Comparison of ENCODE assay signal across 22 mouse cellular contexts in genomic region chr1:36530485-36530884, GRCm38 (mm10). TPM values are rescaled to one million over a fixed set of nuclear protein-coding genes. Genes with fewer than 3 reads are reported as not detected.
DNase-seq lines count a peak whose midpoint lies in the region; ATAC-seq and TF ChIP-seq lines count a peak whose summit lies in the region.
"Had no signal": no experiment of that assay in that cellular context is flagged by ENCODE, and none has a peak within 500 bp of the region (broad histone marks: within the 10 kb centered on the region; RNA-seq: fewer than 3 reads in every experiment).

No protein-coding gene starts in this region.

- H3K4me1 ChIP-seq in embryonic facial prominence, embryonic 14.5 days (ENCODE audit: control insufficient read depth, insufficient read depth, low read length): no peaks in the 10 kb centered on the region
- peaks cover 12% of the 10 kb centered on the region for H3K4me1 ChIP-seq in embryonic facial prominence, embryonic 10.5 days
- H3K4me1 ChIP-seq in heart, embryonic 14.5 days (ENCODE audit: control insufficient read depth in 2 of 2, insufficient read depth in 2 of 2, low read length in 2 of 2): peaks cover 43 to 64% of the 10 kb centered on the region in 2 experiments
- peaks cover 13% of the 10 kb centered on the region for H3K4me1 ChIP-seq in heart, embryonic 11.5 days (ENCODE audit: control insufficient read depth, insufficient read depth, low read length)
- peaks cover 10% of the 10 kb centered on the region; the same call in 1 of the 2 replicates for H3K4me1 ChIP-seq in liver, embryonic 13.5 days (replicated peaks)
- peaks cover 16% of the 10 kb centered on the region for H3K4me1 ChIP-seq in liver, postnatal 0 days (ENCODE audit: insufficient read depth)
- H3K4me1 ChIP-seq in limb, embryonic 15.5 days: peaks cover 16% of the 10 kb centered on the region
- H3K4me1 ChIP-seq: neural tube, embryonic 12.5 days had no signal

- no peak for TF ChIP-seq EP300 in liver, postnatal 0 days (IDR thresholded peaks at IDR 0.05; ENCODE audit: low read depth)

- no peak for ATAC-seq in embryonic facial prominence, embryonic 14.5 days (ENCODE audit: low read depth)
- no peak for ATAC-seq in heart, embryonic 14.5 days (ENCODE audit: insufficient number of reproducible peaks, insufficient read depth, low FRiP score, low read depth)
- no peak for ATAC-seq in heart, embryonic 11.5 days (replicated peaks; ENCODE audit: insufficient number of reproducible peaks, low FRiP score, low TSS enrichment)
- 0 out of 2 replicates have a peak, but pooled peaks have one; percentile 4 for ATAC-seq in liver, embryonic 13.5 days (ENCODE audit: low read depth)
- ATAC-seq in liver, postnatal 0 days: no peak
- peak; percentile 44; the same call in 1 of the 2 replicates for ATAC-seq in limb, embryonic 15.5 days (ENCODE audit: insufficient number of reproducible peaks, low FRiP score, low TSS enrichment, low read depth)
- ATAC-seq: inflammation-experienced regulatory T-cells, adult 6 months had no signal

- no peak overlapping the region for H3K9ac ChIP-seq in embryonic facial prominence, embryonic 14.5 days (ENCODE audit: low read depth, low read length)
- no peak overlapping the region for H3K9ac ChIP-seq in heart, embryonic 14.5 days (ENCODE audit: low read length)
- H3K9ac ChIP-seq in heart, embryonic 11.5 days (ENCODE audit: low read depth, low read length): no peak overlapping the region
- H3K9ac ChIP-seq in liver, embryonic 13.5 days: no peak overlapping the region
- H3K9ac ChIP-seq in liver, postnatal 0 days (replicated peaks): no peak overlapping the region
- H3K9ac ChIP-seq in limb, embryonic 15.5 days: no peak overlapping the region
- H3K9ac ChIP-seq: neural tube, embryonic 12.5 days had no signal

- peak; percentile 61 for DNase-seq in embryonic facial prominence, embryonic 14.5 days (ENCODE audit: low spot score)
- no peak for DNase-seq in embryonic facial prominence, embryonic 10.5 days (ENCODE audit: low spot score)
- no peak for DNase-seq in liver, embryonic 13.5 days
- no peak for DNase-seq in liver, postnatal 0 days
- no peak for DNase-seq in left cerebral cortex, adult 8-10 months (ENCODE audit: low spot score in 2 of 2)
- DNase-seq: cerebellum, adult 9-11 months; heart, postnatal 10 days; kidney, adult 9 months; liver; lung, adult 2 months; right cerebral cortex, postnatal 25 days; thymus, adult 2 months had no signal

- WGBS in embryonic facial prominence, embryonic 14.5 days: 69% methylated on average over 8 of the region's 8 CpGs
- WGBS in embryonic facial prominence, embryonic 10.5 days: 81% methylated on average over 8 of the region's 8 CpGs
- 63% methylated on average over 8 of the region's 8 CpGs for WGBS in heart, embryonic 14.5 days
- WGBS in heart, embryonic 11.5 days (ENCODE audit: insufficient replicate concordance): 84% methylated on average over 8 of the region's 8 CpGs
- WGBS in liver, embryonic 13.5 days (ENCODE audit: insufficient replicate concordance): 82% methylated on average over 8 of the region's 8 CpGs
- WGBS in liver, postnatal 0 days (ENCODE audit: insufficient replicate concordance): 78% methylated on average over 8 of the region's 8 CpGs
- WGBS in limb, embryonic 15.5 days: 72% methylated on average over 8 of the region's 8 CpGs

- no peaks in the 10 kb centered on the region for H3K27me3 ChIP-seq in embryonic facial prominence, embryonic 14.5 days (replicated peaks; ENCODE audit: control insufficient read depth, insufficient read depth, low read length)
- no peaks in the 10 kb centered on the region for H3K27me3 ChIP-seq in embryonic facial prominence, embryonic 10.5 days (replicated peaks; ENCODE audit: low read depth, poor library complexity, severe bottlenecking)
- H3K27me3 ChIP-seq in heart, embryonic 14.5 days (ENCODE audit: control insufficient read depth, insufficient read depth, low read length): no peaks in the 10 kb centered on the region
- H3K27me3 ChIP-seq in heart, embryonic 11.5 days (ENCODE audit: control insufficient read depth, insufficient read depth, low read length): no peaks in the 10 kb centered on the region
- no peaks in the 10 kb centered on the region for H3K27me3 ChIP-seq in liver, embryonic 13.5 days
- H3K27me3 ChIP-seq in liver, postnatal 0 days (ENCODE audit: insufficient read depth, low read length): no peaks in the 10 kb centered on the region
- no peaks in the 10 kb centered on the region for H3K27me3 ChIP-seq in limb, embryonic 15.5 days
- H3K27me3 ChIP-seq: CH12.LX; neural tube, embryonic 12.5 days had no signal

- no peak overlapping the region for H3K27ac ChIP-seq in embryonic facial prominence, embryonic 14.5 days (replicated peaks; ENCODE audit: low read depth, low read length)
- no peak overlapping the region for H3K27ac ChIP-seq in embryonic facial prominence, embryonic 10.5 days (replicated peaks)
- peak overlapping the region; percentile 24 to 57 for H3K27ac ChIP-seq in heart, embryonic 14.5 days (replicated peaks in 1 of 2; ENCODE audit: control insufficient read depth in 1 of 2, insufficient read depth in 1 of 2, low read depth in 2 of 2, low read length in 2 of 2)
- no peak overlapping the region for H3K27ac ChIP-seq in heart, embryonic 11.5 days (ENCODE audit: low read depth, low read length)
- H3K27ac ChIP-seq in liver, embryonic 13.5 days: no peak overlapping the region
- no peak overlapping the region for H3K27ac ChIP-seq in liver, postnatal 0 days (ENCODE audit: low read depth)
- H3K27ac ChIP-seq in limb, embryonic 15.5 days: no peak overlapping the region
- H3K27ac ChIP-seq: macrophage; neural tube, embryonic 12.5 days had no signal

- H3K36me3 ChIP-seq in embryonic facial prominence, embryonic 14.5 days (ENCODE audit: control insufficient read depth, insufficient read depth, low read length): peaks cover 25% of the 10 kb centered on the region
- peaks cover 44% of the 10 kb centered on the region for H3K36me3 ChIP-seq in embryonic facial prominence, embryonic 10.5 days (replicated peaks)
- peaks cover 27% of the 10 kb centered on the region for H3K36me3 ChIP-seq in heart, embryonic 14.5 days (ENCODE audit: control insufficient read depth, insufficient read depth, low read length)
- H3K36me3 ChIP-seq in heart, embryonic 11.5 days (ENCODE audit: control insufficient read depth, insufficient read depth, low read length): no peaks in the 10 kb centered on the region; the same call in 1 of the 2 replicates
- H3K36me3 ChIP-seq in liver, embryonic 13.5 days: peaks cover 10% of the 10 kb centered on the region
- peaks cover 6% of the 10 kb centered on the region; the same call in 1 of the 2 replicates for H3K36me3 ChIP-seq in liver, postnatal 0 days (replicated peaks; ENCODE audit: insufficient read depth, low read length)
- peaks cover 25% of the 10 kb centered on the region for H3K36me3 ChIP-seq in limb, embryonic 15.5 days

- H3K4me2 ChIP-seq in embryonic facial prominence, embryonic 14.5 days (ENCODE audit: low read depth, low read length): no peak overlapping the region
- H3K4me2 ChIP-seq in heart, embryonic 14.5 days (ENCODE audit: low read length): no peak overlapping the region
- H3K4me2 ChIP-seq in heart, embryonic 11.5 days: no peak overlapping the region
- no peak overlapping the region for H3K4me2 ChIP-seq in liver, embryonic 13.5 days
- H3K4me2 ChIP-seq in liver, postnatal 0 days (ENCODE audit: low read depth, low read length): no peak overlapping the region
- no peak overlapping the region for H3K4me2 ChIP-seq in limb, embryonic 15.5 days
- H3K4me2 ChIP-seq: midbrain, embryonic 11.5 days; neural tube, embryonic 12.5 days had no signal

- H3K4me3 ChIP-seq in embryonic facial prominence, embryonic 14.5 days (ENCODE audit: low read depth, low read length): no peak overlapping the region
- H3K4me3 ChIP-seq in embryonic facial prominence, embryonic 10.5 days: no peak overlapping the region
- H3K4me3 ChIP-seq in heart, embryonic 14.5 days (ENCODE audit: control insufficient read depth in 1 of 2, insufficient read depth in 1 of 2, low read depth in 1 of 2, low read length in 2 of 2): no peak overlapping the region
- no peak overlapping the region for H3K4me3 ChIP-seq in heart, embryonic 11.5 days (ENCODE audit: low read depth, low read length)
- H3K4me3 ChIP-seq in liver, embryonic 13.5 days (replicated peaks): no peak overlapping the region
- H3K4me3 ChIP-seq in liver, postnatal 0 days (ENCODE audit: low read depth, low read length): no peak overlapping the region
- H3K4me3 ChIP-seq in limb, embryonic 15.5 days: no peak overlapping the region
- H3K4me3 ChIP-seq: neural tube, embryonic 12.5 days had no signal

- no peaks in the 10 kb centered on the region for H3K9me3 ChIP-seq in embryonic facial prominence, embryonic 14.5 days (ENCODE audit: control insufficient read depth, low read length)
- no peaks in the 10 kb centered on the region for H3K9me3 ChIP-seq in embryonic facial prominence, embryonic 10.5 days
- H3K9me3 ChIP-seq in heart, embryonic 14.5 days (ENCODE audit: control insufficient read depth, low read length): no peaks in the 10 kb centered on the region
- no peaks in the 10 kb centered on the region for H3K9me3 ChIP-seq in heart, embryonic 11.5 days (replicated peaks; ENCODE audit: control insufficient read depth, low read length)
- H3K9me3 ChIP-seq in liver, embryonic 13.5 days (replicated peaks): no peaks in the 10 kb centered on the region
- H3K9me3 ChIP-seq in liver, postnatal 0 days (ENCODE audit: low read length): no peaks in the 10 kb centered on the region
- H3K9me3 ChIP-seq in limb, embryonic 15.5 days: no peaks in the 10 kb centered on the region
- H3K9me3 ChIP-seq: neural tube, embryonic 12.5 days had no signal

- TF ChIP-seq CTCF in liver, postnatal 0 days (IDR thresholded peaks at IDR 0.05; ENCODE audit: low read depth): no peak

RNA-seq across cellular contexts. Expression of gene Ankrd23, which starts 6.2 kb away (rescaled TPM):
- polyA plus RNA-seq in embryonic facial prominence, embryonic 14.5 days (2014; fragmentation: Nextera tagmentation; extraction: Ambion mirVana): 12.3 and 13.2 TPM in 2 replicates
- polyA plus RNA-seq in embryonic facial prominence, embryonic 10.5 days (2016; fragmentation: Nextera tagmentation; extraction: Ambion mirVana): 15.5 and 16.6 TPM in 2 replicates
- polyA plus RNA-seq in heart, embryonic 14.5 days (2014; fragmentation: Nextera tagmentation; extraction: Ambion mirVana): 18.9 and 19.4 TPM in 2 replicates
- 9.8 and 13.6 TPM in 2 replicates for polyA plus RNA-seq in heart, embryonic 11.5 days (2014; fragmentation: Nextera tagmentation; extraction: Ambion mirVana)
- polyA plus RNA-seq in liver, embryonic 13.5 days (2015; fragmentation: Nextera tagmentation; extraction: Ambion mirVana): 2.4 and 2.5 TPM in 2 replicates
- polyA plus RNA-seq in liver, postnatal 0 days (2015; fragmentation: Nextera tagmentation; extraction: Ambion mirVana): 2.0 and 2.2 TPM in 2 replicates
- polyA plus RNA-seq in limb, embryonic 15.5 days (2015; fragmentation: Nextera tagmentation; extraction: Ambion mirVana): 19.5 and 20.6 TPM in 2 replicates
- total RNA-seq in left cerebral cortex, adult 8-10 months (2022): 1 to 10 TPM; 3.9 to 6.0 (median 5.0) TPM

RNA-seq across cellular contexts. Expression of gene Gm42417, which starts 8.7 kb away (rescaled TPM):
- polyA plus RNA-seq in embryonic facial prominence, embryonic 14.5 days (2014; fragmentation: Nextera tagmentation; extraction: Ambion mirVana): not detected in 2 replicates
- 0.54 TPM in 1 of 2 replicates, not detected in the other for polyA plus RNA-seq in embryonic facial prominence, embryonic 10.5 days (2016; fragmentation: Nextera tagmentation; extraction: Ambion mirVana)
- not detected in 2 replicates for polyA plus RNA-seq in heart, embryonic 14.5 days (2014; fragmentation: Nextera tagmentation; extraction: Ambion mirVana)
- 0.44 TPM in 1 of 2 replicates, not detected in the other for polyA plus RNA-seq in heart, embryonic 11.5 days (2014; fragmentation: Nextera tagmentation; extraction: Ambion mirVana)
- 0.14 TPM in 1 of 2 replicates, not detected in the other for polyA plus RNA-seq in liver, embryonic 13.5 days (2015; fragmentation: Nextera tagmentation; extraction: Ambion mirVana)
- polyA plus RNA-seq in liver, postnatal 0 days (2015; fragmentation: Nextera tagmentation; extraction: Ambion mirVana): 0.45 TPM in 1 of 2 replicates, not detected in the other
- 0.31 and 0.38 TPM in 2 replicates for polyA plus RNA-seq in limb, embryonic 15.5 days (2015; fragmentation: Nextera tagmentation; extraction: Ambion mirVana)
- not detected for total RNA-seq in left cerebral cortex, adult 8-10 months (2022)
- total RNA-seq: monocyte, adult 5-6 weeks had no signal
- polyA plus RNA-seq: frontal cortex, adult 2 months; lung, adult 2 months; midbrain, embryonic 11.5 days; neural tube, embryonic 12.5 days; thymus, adult 2 months had no signal

RNA-seq across cellular contexts. Expression of gene Ankrd39, which starts 16.8 kb away (rescaled TPM):
- polyA plus RNA-seq in embryonic facial prominence, embryonic 14.5 days (2014; fragmentation: Nextera tagmentation; extraction: Ambion mirVana): 19.5 and 20.0 TPM in 2 replicates
- polyA plus RNA-seq in embryonic facial prominence, embryonic 10.5 days (2016; fragmentation: Nextera tagmentation; extraction: Ambion mirVana): 18.9 and 20.3 TPM in 2 replicates
- polyA plus RNA-seq in heart, embryonic 14.5 days (2014; fragmentation: Nextera tagmentation; extraction: Ambion mirVana): 27.2 and 29.0 TPM in 2 replicates
- 19.9 and 25.1 TPM in 2 replicates for polyA plus RNA-seq in heart, embryonic 11.5 days (2014; fragmentation: Nextera tagmentation; extraction: Ambion mirVana)
- polyA plus RNA-seq in liver, embryonic 13.5 days (2015; fragmentation: Nextera tagmentation; extraction: Ambion mirVana): 7.2 and 7.4 TPM in 2 replicates
- polyA plus RNA-seq in liver, postnatal 0 days (2015; fragmentation: Nextera tagmentation; extraction: Ambion mirVana): 7.4 and 8.3 TPM in 2 replicates
- 21.7 and 24.0 TPM in 2 replicates for polyA plus RNA-seq in limb, embryonic 15.5 days (2015; fragmentation: Nextera tagmentation; extraction: Ambion mirVana)
- total RNA-seq in left cerebral cortex, adult 8-10 months (2022): 10 to 100 TPM; 13.1 to 17.0 (median 14.9) TPM

RNA-seq across cellular contexts. Expression of gene Cnnm3, which starts 18.8 kb away (rescaled TPM):
- polyA plus RNA-seq in embryonic facial prominence, embryonic 14.5 days (2014; fragmentation: Nextera tagmentation; extraction: Ambion mirVana): 4.8 and 5.1 TPM in 2 replicates
- 3.5 and 3.6 TPM in 2 replicates for polyA plus RNA-seq in embryonic facial prominence, embryonic 10.5 days (2016; fragmentation: Nextera tagmentation; extraction: Ambion mirVana)
- 3.7 and 3.9 TPM in 2 replicates for polyA plus RNA-seq in heart, embryonic 14.5 days (2014; fragmentation: Nextera tagmentation; extraction: Ambion mirVana)
- 2.5 and 3.9 TPM in 2 replicates for polyA plus RNA-seq in heart, embryonic 11.5 days (2014; fragmentation: Nextera tagmentation; extraction: Ambion mirVana)
- polyA plus RNA-seq in liver, embryonic 13.5 days (2015; fragmentation: Nextera tagmentation; extraction: Ambion mirVana): 0.97 and 0.98 TPM in 2 replicates
- 0.92 and 1.1 TPM in 2 replicates for polyA plus RNA-seq in liver, postnatal 0 days (2015; fragmentation: Nextera tagmentation; extraction: Ambion mirVana)
- 2.6 and 3.2 TPM in 2 replicates for polyA plus RNA-seq in limb, embryonic 15.5 days (2015; fragmentation: Nextera tagmentation; extraction: Ambion mirVana)
- total RNA-seq in left cerebral cortex, adult 8-10 months (2022): 10 to 100 TPM; 31.8 to 38.3 (median 33.4) TPM

RNA-seq across cellular contexts. Expression of gene Sema4c, which starts 27.7 kb away (rescaled TPM):
- 2.3 and 3.8 TPM in 2 replicates for polyA plus RNA-seq in embryonic facial prominence, embryonic 14.5 days (2014; fragmentation: Nextera tagmentation; extraction: Ambion mirVana)
- polyA plus RNA-seq in embryonic facial prominence, embryonic 10.5 days (2016; fragmentation: Nextera tagmentation; extraction: Ambion mirVana): 24.9 and 25.9 TPM in 2 replicates
- 1.3 and 1.6 TPM in 2 replicates for polyA plus RNA-seq in heart, embryonic 14.5 days (2014; fragmentation: Nextera tagmentation; extraction: Ambion mirVana)
- polyA plus RNA-seq in heart, embryonic 11.5 days (2014; fragmentation: Nextera tagmentation; extraction: Ambion mirVana): 0.96 and 2.1 TPM in 2 replicates
- 1.8 and 1.9 TPM in 2 replicates for polyA plus RNA-seq in liver, embryonic 13.5 days (2015; fragmentation: Nextera tagmentation; extraction: Ambion mirVana)
- polyA plus RNA-seq in liver, postnatal 0 days (2015; fragmentation: Nextera tagmentation; extraction: Ambion mirVana): 2.0 TPM in 2 replicates
- 15.4 and 18.1 TPM in 2 replicates for polyA plus RNA-seq in limb, embryonic 15.5 days (2015; fragmentation: Nextera tagmentation; extraction: Ambion mirVana)
- total RNA-seq in left cerebral cortex, adult 8-10 months (2022): 10 to 100 TPM; 16.1 to 23.4 (median 19.2) TPM

Comparison
In these comparisons a context has a peak if more than half of its experiments do, and no peak if none do; other contexts are left out.
1. ATAC-seq: peak in liver, embryonic 13.5 days (single experiment) and limb, embryonic 15.5 days (single experiment); none in embryonic facial prominence, embryonic 14.5 days (single experiment), heart, embryonic 14.5 days (single experiment), heart, embryonic 11.5 days (single experiment) and liver, postnatal 0 days (single experiment).
2. H3K27ac ChIP-seq: peak in heart, embryonic 14.5 days (2 of 2); none in embryonic facial prominence, embryonic 14.5 days (single experiment), embryonic facial prominence, embryonic 10.5 days (single experiment), heart, embryonic 11.5 days (single experiment), liver, embryonic 13.5 days (single experiment), liver, postnatal 0 days (single experiment) and limb, embryonic 15.5 days (single experiment).